Mouse (Mus musculus) liver, postnatal 0 days (tissue): ENCODE measurements around the gene Flvcr2. TPM values are rescaled to one million over a fixed set of nuclear protein-coding genes. Genes with fewer than 3 reads are reported as not detected.

Source experiments
- ATAC-seq: fragments of 200-750 bp; cut with Nextera tagmentation; 2 replicates; pipeline ENCODE4 v1.8.0; 2017; ENCODE audit warnings: mild to moderate bottlenecking, moderate library complexity
- DNase-seq: peaks from one replicate; pipeline ENCODE4 v3.0.0-alpha.2; 2016
- H3K27ac ChIP-seq: fragments of 300-500 bp; sonication (generic); 2 replicates; pipeline ENCODE4 v1.5.1; 2014; ENCODE audit warnings: antibody characterized with exemption, moderate library complexity, mild to moderate bottlenecking, low read depth
- H3K27me3 ChIP-seq: fragments of 300-500 bp; sonication (generic); 2 replicates; pipeline ENCODE4 v1.6.1; 2014; ENCODE audit warnings: low read length, control low read depth, mixed read lengths; ENCODE audit not compliant: insufficient read depth
- H3K36me3 ChIP-seq: fragments of 300-500 bp; sonication (generic); replicated peaks from 2 replicates; pipeline ENCODE4 v1.6.1; 2014; ENCODE audit warnings: mild to moderate bottlenecking, control low read depth, low read length, moderate library complexity, mixed read lengths; ENCODE audit not compliant: insufficient read depth
- H3K4me1 ChIP-seq: fragments of 300-500 bp; sonication (generic); 2 replicates; pipeline ENCODE4 v1.6.1; 2014; ENCODE audit warnings: antibody characterized with exemption, mild to moderate bottlenecking, control low read depth; ENCODE audit not compliant: insufficient read depth
- H3K4me2 ChIP-seq: fragments of 300-500 bp; sonication (generic); 2 replicates; pipeline ENCODE4 v1.6.1; 2014; ENCODE audit warnings: low read depth, mild to moderate bottlenecking, low read length, moderate library complexity, mixed read lengths
- H3K4me3 ChIP-seq: fragments of 300-500 bp; sonication (generic); 2 replicates; pipeline ENCODE4 v1.5.1; 2014; ENCODE audit warnings: low read depth, low read length
- H3K9ac ChIP-seq: fragments of 300-500 bp; sonication (generic); replicated peaks from 2 replicates; pipeline ENCODE4 v1.6.1; 2014; ENCODE audit warnings: mild to moderate bottlenecking, moderate library complexity
- H3K9me3 ChIP-seq: fragments of 300-500 bp; sonication (generic); 2 replicates; pipeline ENCODE4 v1.6.1; 2016; ENCODE audit warnings: mild to moderate bottlenecking, control low read depth, low read length, mixed read lengths
- CTCF ChIP-seq: sonication (generic); IDR thresholded peaks from 2 replicates; pipeline ENCODE4 v1.5.1; 2016; ENCODE audit warnings: antibody characterized with exemption, low read depth
- EP300 ChIP-seq: IDR thresholded peaks from 2 replicates; pipeline ENCODE4 v1.6.1; 2016; ENCODE audit warnings: antibody characterized with exemption, low read depth, mild to moderate bottlenecking
- WGBS: fragments of 180-500 bp; shearing (Covaris S2); extraction: QIAGEN DNeasy Blood & Tissue Kit; methylation state at CpG from one replicate; pipeline ENCODE4 v1.1.7; 2014; ENCODE audit not compliant: insufficient replicate concordance; 5-methylcytosine and 5-hydroxymethylcytosine counted together
- polyA plus RNA-seq: library from polyadenylated mRNA; unstranded; fragments of >200 nt; fragmentation: Nextera tagmentation; extraction: Ambion mirVana; gene quantifications from 2 replicates; pipeline ENCODE4 v1.2.1, GENCODE M21; 2015

Flvcr2 gene
- polyA plus RNA-seq, 1 experiment from 2014 or later, result 5.9 TPM

GRCm38 (mm10) chr12:85758741-85759140 lies 12.4 kb downstream of the Flvcr2 start:
- Histone ChIP-seq H3K4me2 (no peak overlapping the region), H3K4me3 (no peak overlapping the region), H3K27ac (no peak overlapping the region), H3K4me1 (0 out of 2 replicates have a peak, but pooled peaks cover 2% of the 10 kb centered on the region), H3K27me3 (no peaks in the 10 kb centered on the region), H3K9me3 (no peaks in the 10 kb centered on the region), H3K9ac (no peak overlapping the region), H3K36me3 (no peaks in the 10 kb centered on the region)
- no peak for TF ChIP-seq CTCF
- TF ChIP-seq EP300, result no peak
- 62% methylated on average over 8 of the region's 8 CpGs for WGBS
- ATAC-seq (no peak), DNase-seq (no peak)

GRCm38 (mm10) chr12:85761471-85761870 lies 15.1 kb downstream of the Flvcr2 start:
- WGBS, result 64% methylated on average over 4 of the region's 4 CpGs
- no peak for ATAC-seq

GRCm38 (mm10) chr12:85764686-85765085 lies 18.3 kb downstream of the Flvcr2 start:
- Histone ChIP-seq H3K9me3 (no peaks in the 10 kb centered on the region), H3K36me3 (no peaks in the 10 kb centered on the region), H3K9ac (no peak overlapping the region), H3K4me3 (no peak overlapping the region), H3K27ac (no peak overlapping the region), H3K27me3 (no peaks in the 10 kb centered on the region), H3K4me2 (no peak overlapping the region), H3K4me1 (peaks cover 7% of the 10 kb centered on the region; the same call in 1 of the 2 replicates)
- no peak for TF ChIP-seq CTCF
- no peak for TF ChIP-seq EP300
- no peak for DNase-seq
- ATAC-seq, result no peak
- WGBS, result 56% methylated on average over 1 of the region's 1 CpGs

More at GRCm38 (mm10) chr12:85761471-85761870, 15.1 kb downstream of the Flvcr2 start:
- DNase-seq, result no peak
- Histone ChIP-seq H3K27ac (no peak overlapping the region), H3K36me3 (no peaks in the 10 kb centered on the region), H3K27me3 (no peaks in the 10 kb centered on the region), H3K4me1 (peaks cover 7% of the 10 kb centered on the region; the same call in 1 of the 2 replicates), H3K9me3 (no peaks in the 10 kb centered on the region), H3K4me2 (no peak overlapping the region), H3K9ac (no peak overlapping the region), H3K4me3 (no peak overlapping the region)
- no peak for TF ChIP-seq EP300

GRCm38 (mm10) chr12:85766287-85766686 lies 19.9 kb downstream of the Flvcr2 start:
- H3K9ac ChIP-seq, result no peak overlapping the region
- H3K27ac ChIP-seq, result peak overlapping the region; percentile 68
- peak; percentile 46 for DNase-seq
- no peak overlapping the region for H3K4me3 ChIP-seq
- 50% methylated on average over 3 of the region's 3 CpGs for WGBS
- no peaks in the 10 kb centered on the region for H3K9me3 ChIP-seq
- H3K27me3 ChIP-seq, result no peaks in the 10 kb centered on the region
- no peaks in the 10 kb centered on the region for H3K36me3 ChIP-seq
- peak; percentile 63 for TF ChIP-seq EP300
- no peak for TF ChIP-seq CTCF
- peaks cover 7% of the 10 kb centered on the region; the same call in 1 of the 2 replicates for H3K4me1 ChIP-seq
- peak overlapping the region; percentile 50 for H3K4me2 ChIP-seq
- peak; percentile 92 for ATAC-seq

GRCm38 (mm10) chr12:85767750-85768149 lies 21.4 kb downstream of the Flvcr2 start:
- H3K4me1 ChIP-seq, result peaks cover 5% of the 10 kb centered on the region; the same call in 1 of the 2 replicates
- ATAC-seq (no peak), DNase-seq (no peak)
- H3K9ac ChIP-seq, result no peak overlapping the region
- no peak for TF ChIP-seq CTCF
- no peak for TF ChIP-seq EP300
- 50% methylated on average over 4 of the region's 4 CpGs for WGBS
- H3K27ac ChIP-seq, result no peak overlapping the region
- no peaks in the 10 kb centered on the region for H3K9me3 ChIP-seq
- no peak overlapping the region for H3K4me2 ChIP-seq
- no peaks in the 10 kb centered on the region for H3K36me3 ChIP-seq
- H3K27me3 ChIP-seq, result no peaks in the 10 kb centered on the region
- H3K4me3 ChIP-seq, result no peak overlapping the region

- Histone ChIP-seq H3K9me3 (peaks cover 3% of the 10 kb centered on the region; the same call in 1 of the 2 replicates), H3K4me2 (no peak overlapping the region), H3K9ac (no peak overlapping the region), H3K4me3 (no peak overlapping the region), H3K27ac (no peak overlapping the region), H3K27me3 (no peaks in the 10 kb centered on the region), H3K36me3 (no peaks in the 10 kb centered on the region), H3K4me1 (no peaks in the 10 kb centered on the region)
- no peak for ATAC-seq
- TF ChIP-seq CTCF (no peak), EP300 (no peak)
- 39% methylated on average over 3 of the region's 3 CpGs for WGBS
- DNase-seq, result no peak
These were observed 25.0 kb downstream of the Flvcr2 start for GRCm38 (mm10) chr12:85771356-85771755.

GRCm38 (mm10) chr12:85778962-85779361 lies 32.6 kb downstream of the Flvcr2 start:
- Histone ChIP-seq H3K4me2 (no peak overlapping the region), H3K9ac (no peak overlapping the region), H3K4me3 (no peak overlapping the region), H3K36me3 (no peaks in the 10 kb centered on the region), H3K4me1 (0 out of 2 replicates have a peak, but pooled peaks cover 3% of the 10 kb centered on the region), H3K27ac (no peak overlapping the region), H3K9me3 (no peaks in the 10 kb centered on the region), H3K27me3 (no peaks in the 10 kb centered on the region)
- no peak for ATAC-seq
- no peak for DNase-seq
- TF ChIP-seq EP300 (no peak), CTCF (no peak)
- 74% methylated on average over 3 of the region's 3 CpGs for WGBS
